Mouse (Mus musculus) cerebellum, postnatal 36 days (tissue): Measurements from ENCODE around the gene Olfr513.

Experiments
- DNase-seq, 2 experiments: peaks; one replicate each; pipeline ENCODE4 v3.0.0; 2021 to 2022; ENCODE audit warnings: mixed read lengths in 2 of 2

Olfr513 gene

DNA sequence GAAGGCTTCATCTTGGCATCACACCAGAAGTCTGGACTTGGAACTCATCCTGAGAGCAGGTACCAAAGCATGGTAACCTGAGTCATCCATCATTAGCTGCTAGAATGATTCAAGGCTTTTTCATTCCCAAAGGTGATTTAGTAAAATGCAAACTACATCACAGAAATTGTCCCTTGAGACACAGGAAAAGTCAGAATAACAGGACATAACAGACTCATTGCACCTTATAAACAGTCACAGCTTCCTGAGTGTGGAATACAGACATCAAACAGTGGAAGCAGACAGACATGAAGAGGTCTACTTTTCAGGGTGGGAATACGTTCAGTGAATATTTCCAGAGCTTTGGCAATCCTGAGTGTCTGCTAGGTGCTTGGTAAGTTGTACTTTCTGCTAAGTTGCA is at the start of gene Olfr513:
Gene Olfr513, plus strand, starts transcription at position 301 of the 400 bp plus-strand sequence.
- no peak for DNase-seq

- DNase-seq: no peak
Observed at GRCm38 (mm10) chr7:108713020-108713419, 37.8 kb upstream of the Olfr513 start, which contains the start of gene Olfr512. Gene Olfr512 (plus strand): TSS chr7:108713320.

- DNase-seq: no peak
Observed at GRCm38 (mm10) chr7:108760411-108760810, 9.6 kb downstream of the Olfr513 start.

- DNase-seq: no peak
Observed at GRCm38 (mm10) chr7:108797205-108797933, 46.6 kb downstream of the Olfr513 start.
